Mouse (Mus musculus): Measurements from ENCODE around the gene Mphosph10.

GRCm38 (mm10) chr7:64326892-64327291, 65.2 kb downstream of the Mphosph10 start:
- TF ChIP-seq CTCF (IDR thresholded peaks at IDR 0.05; ENCODE audit: low read depth, low read length) (peak; percentile 87), POLR2A (IDR thresholded peaks at IDR 0.05; ENCODE audit: extremely low read depth, insufficient read depth, low read length) (no peak)
